Mouse (Mus musculus): Measurements from ENCODE around the gene Cdkn3.

GRCm38 (mm10) chr14:46806186-46806585, 45.8 kb downstream of the Cdkn3 start:
- TF ChIP-seq POLR2A (IDR thresholded peaks at IDR 0.05; ENCODE audit: insufficient read length, low read depth) (no peak), MAX (IDR thresholded peaks at IDR 0.05; ENCODE audit: low read depth) (no peak), E2F4 (IDR thresholded peaks at IDR 0.05; ENCODE audit: insufficient read depth) (no peak), POLR2AphosphoS2 (IDR thresholded peaks at IDR 0.05; ENCODE audit: insufficient read length, low read depth) (no peak), MYOD1 (IDR thresholded peaks at IDR 0.05; ENCODE audit: control insufficient read depth in 1 of 3, insufficient read length in 2 of 3, low read depth in 2 of 3) (no peak)

Measured in myocyte (in vitro differentiated cells).